Mouse (Mus musculus) small intestine, adult 2 months (tissue): ENCODE results near the gene Znfx1.

Source experiments
- CTCF ChIP-seq: fragments of 200-500 bp; IDR thresholded peaks from 2 replicates; pipeline ENCODE4 v1.5.1; 2012; ENCODE audit warnings: low read depth, mild to moderate bottlenecking, control low read depth, inconsistent platforms, low read length, moderate library complexity, mixed read lengths; ENCODE audit not compliant: insufficient replicate concordance, insufficient read length; ENCODE audit errors: extremely low read depth
- POLR2A ChIP-seq: fragments of 200-500 bp; IDR thresholded peaks from 2 replicates; pipeline ENCODE4 v1.6.1; 2012; ENCODE audit warnings: low read depth, mild to moderate bottlenecking, control low read depth, inconsistent platforms, low read length, moderate library complexity

- TF ChIP-seq CTCF (no peak), POLR2A (no peak)
These were observed 1.3 kb downstream of the Znfx1 start for GRCm38 (mm10) chr2:167061381-167062034.
